Mouse (Mus musculus) cerebellum, adult 9-10 months (tissue): ENCODE measurements around the gene Ghrhr.

Source experiments
- DNase-seq: peaks from one replicate; pipeline ENCODE4 v3.0.0; 2022

Gene Ghrhr

DNA sequence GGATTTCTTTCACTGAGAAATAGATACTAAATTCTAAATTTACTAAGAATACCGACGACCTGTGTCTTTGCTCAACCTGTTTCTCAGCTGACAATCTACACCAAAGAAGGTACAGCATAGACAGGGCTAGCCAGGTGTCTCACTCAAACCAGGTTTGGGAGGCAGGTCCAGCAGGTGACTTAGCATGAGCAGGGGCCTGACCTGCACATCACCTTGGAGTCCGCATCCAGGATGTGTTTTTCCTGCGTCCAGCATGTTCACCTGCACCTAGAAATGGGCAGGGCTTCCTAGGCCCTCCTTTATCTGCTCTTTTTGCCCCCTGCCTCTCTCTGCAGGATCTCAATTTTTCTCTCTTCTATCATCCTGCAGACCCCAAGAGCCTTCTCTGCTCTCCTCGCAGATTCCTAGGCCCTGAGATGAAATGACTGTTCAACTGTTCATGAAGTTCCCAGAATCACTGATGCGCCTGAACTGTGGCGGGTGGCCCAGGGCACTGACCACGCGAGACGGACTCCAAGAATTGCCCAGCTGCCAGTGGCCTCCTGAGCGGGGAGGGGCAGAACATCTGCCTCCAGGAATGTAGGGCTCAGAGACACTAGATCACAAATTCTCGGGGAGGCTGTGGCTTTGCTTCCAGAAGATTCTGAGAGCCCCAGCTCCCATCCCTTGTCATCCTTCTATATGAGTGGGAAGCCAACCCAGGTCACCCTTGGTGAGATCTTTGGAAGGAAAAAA, 22.2 kb upstream of the Ghrhr start:
- no peak for DNase-seq

DNA sequence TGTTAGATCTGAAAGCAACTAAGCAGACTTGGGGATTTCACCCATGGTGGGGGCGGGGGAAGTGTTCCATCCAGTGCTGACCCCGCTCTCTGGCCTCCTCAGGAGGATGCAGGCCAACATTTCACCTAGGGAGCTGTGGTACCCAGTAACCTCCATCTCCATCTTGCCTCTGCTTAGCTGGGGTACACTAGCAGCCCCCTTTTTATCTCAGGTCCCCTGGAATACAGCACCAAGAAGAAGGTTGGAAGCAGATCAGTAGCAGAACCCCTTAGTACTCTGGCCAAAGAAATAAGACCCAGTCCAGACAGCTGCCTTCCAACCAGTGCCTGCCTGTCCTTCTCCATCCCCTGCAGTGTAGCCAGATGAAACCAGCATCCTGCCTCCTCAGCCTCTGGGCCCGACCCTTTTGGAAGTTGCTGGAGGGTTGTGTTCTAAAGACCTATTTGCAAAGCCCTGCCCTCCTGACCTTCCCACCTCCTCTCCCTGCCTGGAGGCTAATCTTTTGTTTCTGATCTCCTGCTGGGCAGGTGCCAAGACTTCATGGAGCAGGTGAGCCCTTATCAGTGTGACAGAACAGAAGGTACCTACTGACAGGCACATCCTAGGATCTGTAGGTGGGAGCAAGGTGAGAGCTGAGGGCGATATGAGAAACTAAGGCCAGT, 21.5 kb upstream of the Ghrhr start:
- no peak for DNase-seq

- no peak for DNase-seq
Measured at GRCm38 (mm10) chr6:55355575-55355974, 20.5 kb upstream of the Ghrhr start.

DNA sequence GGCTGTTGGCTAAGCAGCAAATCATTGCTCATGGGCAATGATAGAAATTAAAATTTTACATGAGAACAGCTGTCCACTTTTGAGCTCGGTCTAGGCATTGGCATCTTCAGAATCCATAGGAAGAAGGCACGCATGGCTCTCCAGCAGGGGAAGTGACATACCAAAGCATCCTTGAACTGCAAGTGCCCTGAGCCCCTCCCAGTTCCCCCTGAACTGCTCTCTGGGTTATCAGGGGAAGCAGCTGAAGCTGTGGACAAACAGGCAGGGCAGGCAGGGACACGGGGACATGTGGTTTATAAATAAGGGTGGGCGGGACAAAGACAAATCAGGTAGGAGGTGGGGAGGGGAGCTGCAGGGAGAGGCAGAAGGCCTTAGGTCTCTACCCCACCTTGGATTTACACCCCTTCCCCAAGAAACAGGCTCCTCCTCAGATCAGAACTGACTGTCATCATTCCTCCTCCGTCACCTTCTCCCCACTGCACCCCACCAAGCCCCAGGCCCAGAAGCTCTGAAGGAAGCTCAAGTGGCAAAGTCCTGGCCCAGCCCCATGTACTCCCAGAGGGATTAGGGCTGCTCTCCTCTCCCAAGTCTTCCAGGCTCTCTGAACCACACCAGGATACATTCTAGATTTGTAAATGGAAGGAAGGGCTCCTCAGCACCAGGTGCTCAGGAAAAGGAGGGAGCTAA, 19.9 kb upstream of the Ghrhr start:
- no peak for DNase-seq

- DNase-seq: no peak
Measured at GRCm38 (mm10) chr6:55356976-55357635, 19.0 kb upstream of the Ghrhr start.

DNA sequence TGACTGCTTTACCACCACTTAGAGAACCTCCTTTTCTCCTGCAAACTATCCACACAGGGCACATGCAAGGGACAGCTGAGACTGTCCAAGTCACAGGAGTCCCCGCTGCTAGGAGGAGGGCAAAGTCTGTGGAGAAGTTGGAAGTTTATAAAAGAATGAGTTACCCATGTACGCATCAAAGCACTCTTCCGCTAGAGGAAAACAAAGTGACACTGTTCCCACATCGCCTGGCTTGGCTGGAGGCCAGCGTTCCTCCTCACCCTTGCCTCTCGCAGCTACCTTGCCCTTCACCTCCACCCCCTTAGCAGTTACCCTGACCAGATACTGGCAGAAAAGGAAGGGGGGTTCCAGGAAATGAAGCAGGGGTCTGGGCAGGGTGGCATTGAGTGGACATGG, 18.5 kb upstream of the Ghrhr start:
- DNase-seq: no peak

- peak; percentile 17 for DNase-seq
Measured at GRCm38 (mm10) chr6:55358731-55359143, 17.4 kb upstream of the Ghrhr start.

DNA sequence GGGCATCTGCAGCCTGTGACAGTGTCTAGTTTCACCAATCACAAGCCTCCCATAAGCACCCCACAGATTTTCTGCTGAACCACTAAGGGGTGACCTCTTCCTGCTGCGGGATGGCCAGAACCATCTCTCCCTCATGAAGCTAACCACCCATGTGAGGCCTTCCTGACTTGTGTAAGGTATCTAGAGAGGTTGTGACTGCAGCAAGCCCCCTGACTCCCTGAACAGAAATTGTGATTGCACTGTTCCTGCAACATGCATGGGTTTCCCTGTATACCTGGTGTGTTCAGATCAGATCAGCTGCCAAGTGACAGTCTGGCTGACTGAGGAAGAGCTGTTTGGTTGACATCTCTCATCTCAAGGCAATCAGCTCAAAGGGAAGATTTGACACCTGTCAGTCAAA, 13.4 kb upstream of the Ghrhr start:
- DNase-seq: no peak

DNA sequence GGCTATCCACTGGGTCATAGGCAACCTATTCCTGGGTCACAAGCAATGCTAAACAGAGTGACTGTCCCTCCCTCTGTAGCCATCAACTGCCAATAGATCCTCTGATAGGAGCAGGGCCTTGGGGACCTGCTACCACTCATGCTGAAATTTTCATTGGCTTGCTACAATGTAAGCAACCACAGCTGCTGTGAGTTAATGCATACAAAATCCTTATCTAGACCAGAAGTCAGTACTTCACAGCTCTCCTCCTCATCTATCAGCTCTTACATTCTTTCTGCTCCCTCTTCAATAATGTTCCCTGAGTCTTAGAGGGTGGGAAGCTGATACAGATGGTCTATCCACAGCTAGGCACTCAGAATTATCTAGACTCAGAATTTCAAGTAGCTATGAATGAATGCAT, 9.0 kb upstream of the Ghrhr start:
- DNase-seq: no peak

- DNase-seq: no peak
Measured at GRCm38 (mm10) chr6:55370831-55371230, 5.3 kb upstream of the Ghrhr start.

DNA sequence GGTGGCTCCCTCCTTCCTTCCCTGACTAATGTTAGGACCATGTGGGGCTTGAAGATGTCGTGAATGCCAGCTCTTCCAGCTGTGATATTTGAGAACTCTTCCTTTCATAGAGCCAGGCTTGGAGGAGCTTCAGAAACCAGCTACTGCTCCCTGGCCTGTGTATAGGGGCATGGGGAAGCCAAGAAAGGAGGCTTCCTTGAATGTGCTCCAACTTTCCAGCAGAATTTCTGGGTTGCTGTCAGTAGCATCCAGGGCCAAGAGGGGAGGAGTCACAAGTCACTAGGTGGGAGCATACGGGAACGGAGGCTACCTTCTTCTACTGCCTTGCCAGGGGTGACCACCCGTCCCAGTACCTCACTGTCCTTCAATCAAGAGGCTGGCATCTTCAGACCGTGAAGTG, 416 bp downstream of the Ghrhr start:
- no peak for DNase-seq

- no peak for DNase-seq
Measured at GRCm38 (mm10) chr6:55377461-55377860, 1.4 kb downstream of the Ghrhr start.

- peak; percentile 55 for DNase-seq
Measured at GRCm38 (mm10) chr6:55379641-55380335, 3.7 kb downstream of the Ghrhr start.

DNA sequence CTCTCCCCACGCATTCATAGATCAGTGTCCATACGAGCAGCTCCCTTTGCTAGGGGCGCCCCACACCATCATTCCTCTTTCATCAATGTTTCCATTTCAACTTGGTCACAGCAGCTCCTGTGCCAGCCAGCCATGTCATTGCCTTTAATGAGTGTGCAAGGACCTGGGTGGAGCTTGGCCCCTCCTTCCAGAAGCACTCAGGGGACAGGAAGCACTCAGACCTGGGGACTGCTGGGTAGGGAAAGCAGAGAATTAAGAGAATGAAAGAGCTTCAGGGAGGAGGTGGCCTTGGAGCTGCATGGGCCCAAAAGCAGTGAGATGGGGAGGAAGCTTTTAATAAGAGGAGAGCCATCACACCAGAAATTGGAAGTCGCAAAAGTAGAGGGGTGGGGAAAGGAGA, 5.9 kb downstream of the Ghrhr start:
- no peak for DNase-seq

DNA sequence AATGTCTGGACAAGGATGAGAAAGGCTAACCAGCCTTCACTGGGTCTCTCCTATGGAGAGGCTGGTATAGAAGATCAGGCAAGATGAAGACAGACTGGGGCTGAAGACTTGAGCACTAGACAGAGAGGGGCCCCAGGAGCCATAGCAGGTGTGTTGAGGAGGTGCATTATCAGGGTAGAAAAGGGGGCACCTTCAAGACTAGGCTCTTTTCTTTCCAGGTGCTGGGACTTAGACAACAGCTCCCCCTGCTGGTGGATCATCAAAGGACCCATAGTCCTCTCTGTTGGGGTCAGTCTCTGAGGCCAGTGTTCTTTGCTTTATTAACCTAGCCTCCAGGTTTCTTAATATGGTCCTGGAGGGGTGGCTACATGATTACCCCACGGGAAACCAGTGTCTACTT, 7.8 kb downstream of the Ghrhr start:
- peak; percentile 62 for DNase-seq

DNA sequence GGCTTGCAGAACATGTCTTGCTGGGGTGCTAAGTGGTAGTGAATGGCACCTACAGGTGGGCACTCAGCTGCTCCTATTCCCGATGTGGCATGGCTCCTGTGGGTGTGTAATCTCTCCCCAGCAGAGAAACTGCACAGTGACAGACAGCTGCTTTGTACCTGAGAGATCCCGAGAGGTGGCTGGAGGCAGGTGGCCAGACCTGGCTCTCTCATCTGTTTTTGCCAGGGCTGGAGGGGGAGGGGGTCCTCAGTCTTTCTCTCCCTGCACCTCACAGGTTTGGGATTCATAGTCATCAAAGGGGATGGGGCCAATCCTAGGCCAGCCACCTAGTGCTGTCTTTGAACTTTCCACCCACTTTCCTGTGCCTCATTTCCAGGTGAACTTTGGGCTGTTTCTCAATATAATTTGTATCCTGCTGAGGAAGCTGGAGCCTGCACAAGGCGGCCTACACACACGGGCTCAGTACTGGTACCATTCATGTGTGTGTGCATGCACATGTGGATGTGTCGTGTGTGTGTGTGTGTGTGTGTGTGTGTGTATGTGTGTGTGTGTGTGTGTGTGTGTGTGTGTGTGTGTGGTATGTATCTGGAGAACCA, 8.4 kb downstream of the Ghrhr start:
- no peak for DNase-seq

DNA sequence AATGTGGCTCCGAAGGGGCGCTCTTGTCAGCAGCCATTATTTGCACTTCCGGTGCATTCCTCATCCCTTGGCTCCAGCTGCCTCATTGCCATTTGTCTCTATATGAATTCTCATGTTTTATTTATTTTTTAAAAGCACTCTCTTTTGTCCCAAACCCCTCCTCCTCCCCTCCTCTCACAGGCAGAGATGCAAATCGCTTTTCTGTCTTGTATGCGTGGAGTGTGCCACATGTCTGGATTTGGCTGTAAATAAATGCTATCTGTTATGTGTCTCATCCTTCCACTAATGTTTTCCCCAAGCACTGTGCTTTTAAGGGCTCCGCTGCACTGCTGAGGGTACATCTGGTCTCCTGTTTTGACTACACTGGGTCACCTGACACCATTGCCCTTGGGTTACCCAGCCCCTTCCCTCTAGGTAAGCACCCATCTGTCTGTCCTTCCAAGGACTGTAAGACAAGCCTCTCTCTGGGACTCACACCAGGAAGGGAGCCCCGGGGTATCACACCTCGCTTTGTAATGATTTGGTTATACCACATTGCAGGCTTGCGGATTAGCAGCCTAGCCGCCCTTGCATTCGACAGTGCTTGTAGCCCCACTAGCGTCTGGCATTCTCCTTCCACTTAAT, 12.6 kb downstream of the Ghrhr start:
- DNase-seq: no peak

DNA sequence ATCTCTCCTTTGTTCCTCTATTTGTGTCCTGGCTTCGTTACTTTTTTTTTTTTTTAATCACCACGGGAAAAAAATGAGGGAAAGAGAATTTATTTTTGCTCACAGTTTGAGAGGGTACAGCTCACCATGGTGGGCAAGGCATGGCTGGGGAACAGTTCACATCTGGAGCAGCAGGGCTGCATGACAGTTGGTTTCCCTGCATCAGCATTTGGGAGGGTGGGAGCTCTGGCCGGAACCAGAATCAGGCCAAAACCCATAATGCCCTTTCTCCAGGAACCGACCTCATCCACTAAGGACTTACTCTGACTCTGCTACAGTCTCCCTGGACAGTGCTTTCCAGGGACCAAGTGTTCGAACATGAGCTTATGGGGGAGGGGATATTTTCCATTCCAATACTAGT, 13.2 kb downstream of the Ghrhr start:
- DNase-seq: no peak

GRCm38 (mm10) chr6:55391814-55392213, 15.7 kb downstream of the Ghrhr start:
- no peak for DNase-seq

GRCm38 (mm10) chr6:55392453-55392852, 16.4 kb downstream of the Ghrhr start:
- DNase-seq: peak; percentile 88

GRCm38 (mm10) chr6:55394854-55395253, 18.8 kb downstream of the Ghrhr start:
- peak; percentile 89 for DNase-seq

DNA sequence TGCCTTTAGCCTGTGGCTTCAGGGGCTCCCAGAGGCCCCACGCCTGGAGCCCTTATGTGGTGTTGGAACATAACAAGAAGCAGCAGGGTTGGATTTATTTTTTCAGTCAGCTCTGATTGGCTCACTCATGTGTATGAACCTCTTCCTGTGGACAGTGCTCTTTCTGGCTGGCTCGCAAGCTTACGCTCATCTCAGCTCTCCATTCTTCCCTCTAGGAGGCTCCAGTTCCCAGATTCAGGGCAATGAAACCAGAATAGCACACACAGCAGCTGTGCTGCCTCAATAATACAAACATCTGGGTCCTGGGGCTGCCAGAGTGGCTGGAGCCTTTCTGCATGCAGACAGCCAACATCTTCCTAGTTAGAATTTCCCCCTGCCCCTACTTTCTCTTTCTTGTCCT, 20.1 kb downstream of the Ghrhr start:
- DNase-seq: peak; percentile 75
